Mouse (Mus musculus): Measurements from ENCODE around the gene Midn. TPM values are rescaled to one million over a fixed set of nuclear protein-coding genes. Genes with fewer than 3 reads are reported as not detected.
A peak's percentile ranks its signal among the peaks of the same experiment; 100 is the strongest.

The Midn gene
- polyA plus RNA-seq, 1 experiment from 2014 or later: 16.1 TPM

GRCm38 (mm10) chr10:80148610-80149290 is 678 bp downstream of the Midn start:
- Histone ChIP-seq H3K9ac (peak overlapping the region; percentile 77), H3K27me3 (replicated peaks) (no peaks in the 10 kb centered on the region), H3K9me3 (no peaks in the 10 kb centered on the region), H3K4me2 (replicated peaks) (peak overlapping the region; percentile 80), H3K4me1 (replicated peaks) (peaks cover 57% of the 10 kb centered on the region), H3K4me3 (replicated peaks) (peak overlapping the region; percentile 90), H3K36me3 (peaks cover 31% of the 10 kb centered on the region), H3K27ac (peak overlapping the region; percentile 96)
- WGBS: under 1% methylated on average over 57 of the region's 57 CpGs
- peak; percentile 50 for ATAC-seq

GRCm38 (mm10) chr10:80149291-80150225 is 1.5 kb downstream of the Midn start:
- H3K4me3 ChIP-seq (replicated peaks): peak overlapping the region; percentile 90
- peaks cover 57% of the 10 kb centered on the region for H3K4me1 ChIP-seq (replicated peaks)
- H3K27ac ChIP-seq: peak overlapping the region; percentile 97
- peak overlapping the region; percentile 92 for H3K4me2 ChIP-seq (replicated peaks)
- H3K9ac ChIP-seq: peak overlapping the region; percentile 95
- WGBS: under 1% methylated on average over 88 of the region's 88 CpGs
- peaks cover 31% of the 10 kb centered on the region for H3K36me3 ChIP-seq
- H3K27me3 ChIP-seq (replicated peaks): no peaks in the 10 kb centered on the region
- no peaks in the 10 kb centered on the region for H3K9me3 ChIP-seq
- peak; percentile 74 for ATAC-seq

- no peaks in the 10 kb centered on the region for H3K27me3 ChIP-seq (replicated peaks)
- H3K36me3 ChIP-seq: peaks cover 32% of the 10 kb centered on the region
- peaks cover 59% of the 10 kb centered on the region for H3K4me1 ChIP-seq (replicated peaks)
- no peaks in the 10 kb centered on the region for H3K9me3 ChIP-seq
- H3K9ac ChIP-seq: peak overlapping the region; percentile 95
- H3K4me2 ChIP-seq (replicated peaks): peak overlapping the region; percentile 92
- H3K27ac ChIP-seq: peak overlapping the region; percentile 97
- H3K4me3 ChIP-seq (replicated peaks): peak overlapping the region; percentile 90
- no peak for ATAC-seq
- under 1% methylated on average over 50 of the region's 71 CpGs for WGBS
These were observed 2.4 kb downstream of the Midn start for GRCm38 (mm10) chr10:80150226-80151210.

GRCm38 (mm10) chr10:80151211-80152034 is 3.4 kb downstream of the Midn start:
- H3K27me3 ChIP-seq (replicated peaks): no peaks in the 10 kb centered on the region
- peak overlapping the region; percentile 97 for H3K27ac ChIP-seq
- ATAC-seq: no peak
- H3K4me1 ChIP-seq (replicated peaks): peaks cover 59% of the 10 kb centered on the region
- peaks cover 35% of the 10 kb centered on the region for H3K36me3 ChIP-seq
- peak overlapping the region; percentile 90 for H3K4me3 ChIP-seq (replicated peaks)
- H3K4me2 ChIP-seq (replicated peaks): peak overlapping the region; percentile 92
- 1% methylated on average over 26 of the region's 26 CpGs for WGBS
- H3K9ac ChIP-seq: peak overlapping the region; percentile 95
- no peaks in the 10 kb centered on the region for H3K9me3 ChIP-seq

GRCm38 (mm10) chr10:80152071-80152872 is 4.2 kb downstream of the Midn start:
- no peaks in the 10 kb centered on the region for H3K9me3 ChIP-seq
- H3K4me1 ChIP-seq (replicated peaks): peaks cover 59% of the 10 kb centered on the region
- no peak for ATAC-seq
- peak overlapping the region; percentile 97 for H3K27ac ChIP-seq
- H3K36me3 ChIP-seq: peaks cover 44% of the 10 kb centered on the region
- H3K4me3 ChIP-seq (replicated peaks): peak overlapping the region; percentile 90
- 0% methylated on average over 15 of the region's 15 CpGs for WGBS
- peak overlapping the region; percentile 95 for H3K9ac ChIP-seq
- H3K27me3 ChIP-seq (replicated peaks): no peaks in the 10 kb centered on the region
- peak overlapping the region; percentile 92 for H3K4me2 ChIP-seq (replicated peaks)

- Histone ChIP-seq H3K4me1 (replicated peaks) (peaks cover 58% of the 10 kb centered on the region), H3K27me3 (replicated peaks) (no peaks in the 10 kb centered on the region), H3K9me3 (no peaks in the 10 kb centered on the region), H3K36me3 (peaks cover 46% of the 10 kb centered on the region), H3K4me3 (replicated peaks) (peak overlapping the region; percentile 90), H3K27ac (peak overlapping the region; percentile 97), H3K4me2 (replicated peaks) (peak overlapping the region; percentile 92), H3K9ac (peak overlapping the region; percentile 95)
- WGBS: 12% methylated on average over 3 of the region's 3 CpGs
- no peak for ATAC-seq
These were observed 4.8 kb downstream of the Midn start for GRCm38 (mm10) chr10:80152873-80153260.

- no peak for ATAC-seq
- Histone ChIP-seq H3K27ac (peak overlapping the region; percentile 97), H3K36me3 (peaks cover 46% of the 10 kb centered on the region), H3K4me1 (replicated peaks) (peaks cover 65% of the 10 kb centered on the region), H3K4me3 (replicated peaks) (peak overlapping the region; percentile 90), H3K4me2 (replicated peaks) (peak overlapping the region; percentile 92), H3K9me3 (no peaks in the 10 kb centered on the region), H3K27me3 (replicated peaks) (no peaks in the 10 kb centered on the region), H3K9ac (peak overlapping the region; percentile 95)
- 80% methylated on average over 19 of the region's 19 CpGs for WGBS
These were observed 5.6 kb downstream of the Midn start for GRCm38 (mm10) chr10:80153713-80154112.

GRCm38 (mm10) chr10:80154384-80154783 is 6.3 kb downstream of the Midn start:
- Histone ChIP-seq H3K36me3 (peaks cover 46% of the 10 kb centered on the region), H3K27me3 (replicated peaks) (no peaks in the 10 kb centered on the region), H3K4me2 (replicated peaks) (peak overlapping the region; percentile 92; the same call in 1 of the 2 replicates), H3K4me3 (replicated peaks) (0 out of 2 replicates have a peak overlapping the region, but pooled peaks have one; percentile 90), H3K27ac (0 out of 2 replicates have a peak overlapping the region, but pooled peaks have one; percentile 6), H3K4me1 (replicated peaks) (peaks cover 72% of the 10 kb centered on the region), H3K9ac (0 out of 2 replicates have a peak overlapping the region, but pooled peaks have one; percentile 95), H3K9me3 (no peaks in the 10 kb centered on the region)
- ATAC-seq: no peak
- 86% methylated on average over 7 of the region's 7 CpGs for WGBS

GRCm38 (mm10) chr10:80155277-80155676 is 7.2 kb downstream of the Midn start:
- H3K9ac ChIP-seq: peak overlapping the region; percentile 6; the same call in 1 of the 2 replicates
- no peak overlapping the region; the same call in 1 of the 2 replicates for H3K4me2 ChIP-seq (replicated peaks)
- WGBS: 58% methylated on average over 1 of the region's 1 CpGs
- H3K27ac ChIP-seq: peak overlapping the region; percentile 72
- no peaks in the 10 kb centered on the region for H3K27me3 ChIP-seq (replicated peaks)
- H3K9me3 ChIP-seq: no peaks in the 10 kb centered on the region
- peaks cover 46% of the 10 kb centered on the region for H3K36me3 ChIP-seq
- peaks cover 76% of the 10 kb centered on the region for H3K4me1 ChIP-seq (replicated peaks)
- H3K4me3 ChIP-seq (replicated peaks): no peak overlapping the region
- no peak for ATAC-seq

GRCm38 (mm10) chr10:80156002-80156751 is 8.1 kb downstream of the Midn start:
- H3K9me3 ChIP-seq: no peaks in the 10 kb centered on the region
- no peak for ATAC-seq
- no peak overlapping the region for H3K4me3 ChIP-seq (replicated peaks)
- H3K27me3 ChIP-seq (replicated peaks): no peaks in the 10 kb centered on the region
- H3K4me1 ChIP-seq (replicated peaks): peaks cover 85% of the 10 kb centered on the region
- peak overlapping the region; percentile 13; the same call in 1 of the 2 replicates for H3K9ac ChIP-seq
- 78% methylated on average over 29 of the region's 29 CpGs for WGBS
- peaks cover 46% of the 10 kb centered on the region for H3K36me3 ChIP-seq
- no peak overlapping the region; the same call in 1 of the 2 replicates for H3K4me2 ChIP-seq (replicated peaks)
- peak overlapping the region; percentile 72 for H3K27ac ChIP-seq
